Mouse (Mus musculus) intestine, postnatal 0 days (tissue): Measurements from ENCODE around the gene Cxadr. TPM values are rescaled to one million over a fixed set of nuclear protein-coding genes. Genes with fewer than 3 reads are reported as not detected.

Experiments used
- ATAC-seq: fragments of 200-750 bp; cut with Nextera tagmentation; 2 replicates; pipeline ENCODE4 v1.8.0; 2017; ENCODE audit warnings: mild to moderate bottlenecking, moderate TSS enrichment, moderate library complexity
- H3K27ac ChIP-seq: fragments of 300-500 bp; sonication (generic); 2 replicates; pipeline ENCODE4 v1.5.1; 2014; ENCODE audit warnings: mild to moderate bottlenecking, low read depth, low read length, moderate library complexity
- H3K27me3 ChIP-seq: fragments of 300-500 bp; sonication (generic); replicated peaks from 2 replicates; pipeline ENCODE4 v1.6.1; 2014; ENCODE audit warnings: low read length, mixed read lengths; ENCODE audit not compliant: control insufficient read depth, insufficient read depth
- H3K36me3 ChIP-seq: fragments of 300-500 bp; sonication (generic); 2 replicates; pipeline ENCODE4 v1.6.1; 2014; ENCODE audit warnings: mild to moderate bottlenecking, moderate library complexity; ENCODE audit not compliant: control insufficient read depth, insufficient read depth
- H3K4me1 ChIP-seq: fragments of 300-500 bp; sonication (generic); replicated peaks from 2 replicates; pipeline ENCODE4 v1.6.1; 2014; ENCODE audit warnings: antibody characterized with exemption, low read length, mixed read lengths; ENCODE audit not compliant: control insufficient read depth, insufficient read depth
- H3K4me2 ChIP-seq: fragments of 300-500 bp; sonication (generic); replicated peaks from 2 replicates; pipeline ENCODE4 v1.6.1; 2014; ENCODE audit warnings: low read depth, mild to moderate bottlenecking, moderate library complexity
- H3K4me3 ChIP-seq: fragments of 300-500 bp; sonication (generic); 2 replicates; pipeline ENCODE4 v1.5.1; 2014; ENCODE audit warnings: low read depth, low read length
- H3K9ac ChIP-seq: fragments of 300-500 bp; sonication (generic); 2 replicates; pipeline ENCODE4 v1.6.1; 2014; ENCODE audit warnings: mild to moderate bottlenecking, low read depth, low read length
- H3K9me3 ChIP-seq: fragments of 300-500 bp; sonication (generic); 2 replicates; pipeline ENCODE4 v1.6.1; 2016; ENCODE audit warnings: mixed run types; ENCODE audit not compliant: control insufficient read depth
- CTCF ChIP-seq: sonication (generic); IDR thresholded peaks from 2 replicates; pipeline ENCODE4 v1.5.1; 2016; ENCODE audit warnings: low read depth, mild to moderate bottlenecking, control low read depth, antibody characterized with exemption, moderate library complexity
- WGBS: fragments of 180-500 bp; shearing (Covaris S2); extraction: QIAGEN DNeasy Blood & Tissue Kit; methylation state at CpG from one replicate; pipeline ENCODE4 v1.1.7; 2014; 5-methylcytosine and 5-hydroxymethylcytosine counted together
- polyA plus RNA-seq: library from polyadenylated mRNA; unstranded; fragments of >200 nt; fragmentation: Nextera tagmentation; extraction: Ambion mirVana; gene quantifications from 2 replicates; pipeline ENCODE4 v1.2.1, GENCODE M21; 2015

Cxadr gene
- polyA plus RNA-seq, 1 experiment from 2014 or later: 55.9 TPM

DNA sequence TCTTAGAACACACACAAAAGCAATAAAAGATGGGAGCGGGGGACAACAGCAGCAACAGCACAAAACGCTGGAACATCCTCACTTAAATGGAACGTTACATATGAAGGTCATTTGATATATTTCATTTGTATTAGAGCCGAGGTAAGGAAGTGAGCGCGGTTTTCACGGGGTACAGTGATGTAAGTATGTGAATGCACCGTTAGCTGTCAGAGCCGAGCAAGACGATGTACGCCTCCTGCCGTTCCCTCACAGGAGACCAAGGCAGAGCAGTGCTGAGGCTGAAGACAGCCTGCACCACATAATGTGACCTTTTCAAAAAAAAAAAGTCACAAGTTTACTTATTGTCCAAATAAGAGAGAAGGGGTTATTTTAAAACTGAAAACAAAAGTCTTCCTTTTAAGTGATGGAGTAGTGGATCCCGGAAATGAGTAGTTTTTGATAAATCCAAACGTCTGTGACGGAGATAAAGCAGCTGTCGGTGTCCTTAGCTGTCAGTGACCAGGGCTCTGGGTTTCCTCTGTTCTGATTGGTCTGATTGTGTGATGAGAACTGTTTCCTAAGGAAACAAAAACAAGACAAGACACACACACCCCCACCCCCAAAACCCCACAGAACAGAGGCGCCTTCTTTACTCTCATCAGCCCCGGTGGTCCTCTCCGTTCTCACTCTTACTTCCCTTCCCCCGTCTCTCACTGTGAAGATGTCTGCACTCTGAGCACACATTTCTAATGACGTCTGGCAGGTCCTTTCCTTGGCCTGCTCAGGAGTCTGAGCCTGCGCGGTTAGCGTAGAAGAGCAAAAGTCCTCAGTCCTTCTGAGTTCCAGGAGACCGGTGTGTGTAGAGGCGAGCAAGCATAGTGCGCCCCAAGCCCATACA, 24.9 kb downstream of the Cxadr start:
- ATAC-seq: no peak
- H3K27ac ChIP-seq: 0 out of 2 replicates have a peak overlapping the region, but pooled peaks have one; percentile 11
- H3K27me3 ChIP-seq: no peaks in the 10 kb centered on the region
- H3K4me1 ChIP-seq: no peaks in the 10 kb centered on the region; the same call in 1 of the 2 replicates
- WGBS: 69% methylated on average over 27 of the region's 27 CpGs
- H3K9ac ChIP-seq: no peak overlapping the region
- H3K4me2 ChIP-seq: 0 out of 2 replicates have a peak overlapping the region, but pooled peaks have one; percentile 13
- H3K36me3 ChIP-seq: peaks cover 22% of the 10 kb centered on the region; the same call in 1 of the 2 replicates
- no peak overlapping the region for H3K4me3 ChIP-seq
- TF ChIP-seq CTCF: peak; percentile 43
- H3K9me3 ChIP-seq: no peaks in the 10 kb centered on the region

DNA sequence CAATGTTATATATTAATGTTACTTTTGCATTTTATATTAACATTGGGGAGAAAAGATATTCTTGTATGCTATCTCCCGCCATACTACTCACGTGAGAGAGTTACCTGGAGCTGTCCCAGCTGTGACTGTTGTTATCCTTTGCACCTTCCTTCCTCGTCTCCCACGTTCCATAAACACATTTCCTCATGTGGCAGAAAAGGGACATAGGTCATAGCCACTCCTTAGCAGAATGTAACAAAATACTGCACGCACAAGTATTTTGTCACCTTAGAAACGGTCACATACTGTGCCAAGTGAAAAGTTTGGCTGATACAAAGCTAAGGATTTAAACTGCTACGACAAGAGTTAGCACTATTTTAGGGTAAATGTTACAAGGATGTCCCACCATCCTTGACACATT, 26.3 kb downstream of the Cxadr start:
- Histone ChIP-seq H3K27ac (peak overlapping the region; percentile 50), H3K9ac (no peak overlapping the region), H3K4me3 (no peak overlapping the region), H3K36me3 (peaks cover 24% of the 10 kb centered on the region), H3K4me2 (no peak overlapping the region), H3K4me1 (no peaks in the 10 kb centered on the region; the same call in 1 of the 2 replicates), H3K27me3 (no peaks in the 10 kb centered on the region), H3K9me3 (no peaks in the 10 kb centered on the region)
- peak; percentile 89 for ATAC-seq
- 39% methylated on average over 7 of the region's 7 CpGs for WGBS
- no peak for TF ChIP-seq CTCF

DNA sequence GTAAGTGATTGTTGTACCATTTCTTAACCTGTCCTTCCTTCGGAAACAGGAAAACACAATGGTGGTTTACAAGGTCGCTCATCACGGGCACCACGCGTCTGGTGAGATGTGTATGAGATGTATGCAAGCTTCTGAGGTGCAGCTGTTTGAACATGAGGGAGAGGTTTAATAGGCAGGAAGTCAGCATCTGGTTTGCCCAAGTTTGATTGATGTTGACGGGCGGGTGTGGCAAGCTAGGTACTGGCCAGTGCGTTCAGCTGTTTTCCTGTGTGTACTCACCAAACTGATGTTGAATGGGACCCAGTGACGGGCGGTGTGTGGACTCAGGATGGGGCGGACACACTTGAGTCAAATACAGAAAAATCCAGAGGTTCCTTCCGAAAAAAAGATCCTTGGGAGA, 26.7 kb downstream of the Cxadr start:
- no peak overlapping the region for H3K4me3 ChIP-seq
- peak; percentile 75 for ATAC-seq
- peak overlapping the region; percentile 50 for H3K27ac ChIP-seq
- no peak for TF ChIP-seq CTCF
- H3K27me3 ChIP-seq: no peaks in the 10 kb centered on the region
- 70% methylated on average over 12 of the region's 12 CpGs for WGBS
- no peak overlapping the region for H3K9ac ChIP-seq
- peaks cover 28% of the 10 kb centered on the region for H3K36me3 ChIP-seq
- no peak overlapping the region for H3K4me2 ChIP-seq
- no peaks in the 10 kb centered on the region; the same call in 1 of the 2 replicates for H3K4me1 ChIP-seq
- H3K9me3 ChIP-seq: no peaks in the 10 kb centered on the region

DNA sequence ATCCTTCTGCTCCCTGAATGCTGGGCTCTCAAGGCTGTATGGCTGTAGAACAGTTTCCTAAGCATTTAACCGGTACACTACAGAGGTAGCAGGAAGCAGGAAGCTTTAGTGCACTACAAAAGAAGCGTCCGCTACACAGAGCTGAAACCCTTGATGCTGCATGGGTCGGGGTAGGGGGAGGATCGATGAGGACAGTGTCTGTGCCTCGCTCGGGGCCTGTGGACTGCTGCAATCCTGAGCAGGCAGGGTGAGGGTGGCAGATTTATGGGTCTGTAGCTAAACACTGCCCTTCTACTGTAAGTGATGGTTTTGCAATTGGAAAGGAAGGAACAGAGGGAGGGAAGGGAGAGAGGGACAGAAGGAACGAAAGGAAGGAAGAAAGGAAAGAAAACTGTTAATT, 35.9 kb downstream of the Cxadr start:
- Histone ChIP-seq H3K27ac (no peak overlapping the region), H3K4me2 (no peak overlapping the region), H3K4me3 (no peak overlapping the region), H3K9me3 (no peaks in the 10 kb centered on the region), H3K36me3 (peaks cover 45% of the 10 kb centered on the region), H3K27me3 (no peaks in the 10 kb centered on the region), H3K4me1 (no peaks in the 10 kb centered on the region), H3K9ac (no peak overlapping the region)
- no peak for TF ChIP-seq CTCF
- no peak for ATAC-seq
- WGBS: 62% methylated on average over 8 of the region's 8 CpGs

DNA sequence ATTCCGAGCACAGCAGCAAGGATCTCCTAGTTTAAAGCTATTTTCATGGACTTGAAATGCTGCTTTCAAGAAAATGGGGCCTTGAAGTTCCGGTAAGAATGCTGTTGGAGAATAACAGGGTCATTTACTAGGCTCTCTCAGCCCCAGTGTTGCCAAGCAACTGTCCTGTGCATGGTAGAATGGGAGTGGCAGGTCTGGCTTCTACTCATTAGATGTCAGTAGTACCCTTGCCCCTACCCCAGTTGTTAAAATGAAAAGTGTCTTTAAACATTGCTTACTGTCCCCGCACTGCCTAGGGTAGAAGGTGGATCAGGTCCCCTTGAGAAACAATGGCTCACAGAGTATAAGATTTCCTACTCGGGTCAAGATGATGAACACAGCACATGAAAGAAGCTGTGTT, 40.1 kb downstream of the Cxadr start:
- Histone ChIP-seq H3K36me3 (peaks cover 12% of the 10 kb centered on the region; the same call in 1 of the 2 replicates), H3K27ac (no peak overlapping the region), H3K4me3 (no peak overlapping the region), H3K9ac (no peak overlapping the region), H3K4me1 (no peaks in the 10 kb centered on the region), H3K27me3 (no peaks in the 10 kb centered on the region), H3K9me3 (no peaks in the 10 kb centered on the region), H3K4me2 (no peak overlapping the region)
- no peak for TF ChIP-seq CTCF
- no peak for ATAC-seq
- WGBS: 89% methylated on average over 4 of the region's 4 CpGs

DNA sequence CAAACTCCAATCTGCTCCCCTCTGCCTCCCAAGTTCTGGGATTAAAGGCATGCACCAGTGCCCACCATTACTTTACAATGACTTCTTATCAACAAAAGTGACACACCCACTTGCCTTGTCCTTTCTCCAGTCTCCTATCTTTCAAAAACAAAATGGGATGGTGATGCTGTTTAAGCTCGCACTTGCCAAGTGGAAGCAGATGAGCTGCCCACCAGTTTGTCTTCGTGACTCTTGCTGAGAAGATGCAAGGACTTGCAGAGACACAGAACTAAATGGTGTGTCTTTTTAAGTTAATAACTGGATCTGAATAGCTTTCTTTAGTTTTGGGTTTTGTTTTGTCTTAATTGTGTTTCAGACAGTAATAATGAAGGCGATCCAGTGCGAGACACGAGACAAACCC, 41.5 kb downstream of the Cxadr start:
- H3K27ac ChIP-seq: no peak overlapping the region
- no peaks in the 10 kb centered on the region for H3K27me3 ChIP-seq
- no peak for TF ChIP-seq CTCF
- 94% methylated on average over 5 of the region's 5 CpGs for WGBS
- no peak overlapping the region for H3K4me2 ChIP-seq
- H3K4me3 ChIP-seq: no peak overlapping the region
- peaks cover 8% of the 10 kb centered on the region; the same call in 1 of the 2 replicates for H3K36me3 ChIP-seq
- H3K9ac ChIP-seq: no peak overlapping the region
- no peak for ATAC-seq
- no peaks in the 10 kb centered on the region for H3K4me1 ChIP-seq
- no peaks in the 10 kb centered on the region for H3K9me3 ChIP-seq
